Mouse (Mus musculus) layer of hippocampus, adult 18-20 months (tissue): ENCODE measurements around the gene Nfasc. TPM values are rescaled to one million over a fixed set of nuclear protein-coding genes. Genes with fewer than 3 reads are reported as not detected.

ENCODE experiments used
- DNase-seq, 2 experiments: peaks; one replicate each; pipeline ENCODE4 v3.0.0; 2022; ENCODE audit warnings: low spot score in 2 of 2
- total RNA-seq, 2 experiments: library from RNA; stranded (reverse); gene quantifications; 2 replicates each; pipeline ENCODE4 v1.2.3; 2021

The Nfasc gene
- total RNA-seq, 2 experiments from 2014 or later = 139 to 143 TPM

- no peak for DNase-seq
These were observed 88.4 kb downstream of the Nfasc start for GRCm38 (mm10) chr1:132653161-132653560.

- no peak for DNase-seq
These were observed 90.9 kb downstream of the Nfasc start for GRCm38 (mm10) chr1:132650680-132651079.

DNA sequence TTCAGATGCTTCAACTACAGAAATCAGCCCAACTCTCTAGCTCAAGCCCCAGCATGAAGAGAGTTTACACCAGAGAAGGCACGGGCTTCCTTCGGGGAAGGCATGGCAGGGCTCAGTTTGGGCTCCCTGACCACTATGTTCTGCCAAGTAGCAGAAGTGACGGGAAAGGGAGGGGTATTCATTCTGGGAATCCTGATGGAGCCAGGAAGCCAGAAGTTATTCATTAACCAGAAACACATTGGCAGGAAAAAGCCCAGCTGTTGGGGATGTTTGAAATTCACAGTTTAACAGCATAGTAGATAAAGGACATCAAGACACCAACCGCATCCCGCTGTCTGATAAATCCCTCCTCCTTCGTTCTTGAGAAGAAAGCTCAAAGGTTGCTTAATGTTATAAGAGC is 93.6 kb downstream of the Nfasc start:
- DNase-seq = no peak

DNA sequence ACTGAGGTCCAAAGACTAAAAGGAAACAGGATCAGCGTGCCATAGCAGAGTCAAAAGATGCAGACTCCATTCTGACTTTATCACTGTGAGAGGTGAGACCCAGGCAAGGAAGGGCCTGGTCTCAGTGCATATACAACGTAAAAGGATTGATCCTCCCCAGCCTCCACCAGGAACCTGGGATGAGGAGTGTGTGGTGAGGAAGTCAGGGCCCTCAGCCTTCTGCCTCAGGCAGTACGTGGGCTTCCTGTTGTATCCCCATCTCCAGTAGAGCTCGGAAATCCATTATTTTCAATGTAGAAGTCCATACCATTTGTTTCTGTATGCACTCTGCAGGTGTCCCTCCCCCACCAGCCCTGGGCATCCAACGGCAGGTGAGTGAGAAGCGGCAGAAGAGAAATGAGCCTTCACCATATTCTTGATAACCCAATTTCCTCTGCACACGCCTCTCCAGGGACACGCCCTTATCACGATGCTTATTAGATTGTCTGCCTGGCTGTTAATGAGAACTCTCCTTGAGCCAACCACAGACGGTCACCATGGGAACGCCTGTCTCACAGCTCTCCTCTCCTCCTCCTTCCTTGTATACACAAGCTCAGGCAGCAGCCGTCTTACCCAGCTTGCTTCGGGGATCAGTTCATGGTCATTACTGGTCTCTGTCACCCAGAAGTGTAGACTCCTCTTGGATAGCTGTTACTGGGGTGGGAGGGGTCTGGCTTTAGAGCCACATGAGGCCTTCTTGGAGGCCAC is 100.4 kb downstream of the Nfasc start:
- peak in 1 of 2 experiments; percentile 57 for DNase-seq

- DNase-seq = peak in 1 of 2 experiments; percentile 66
These were observed 101.3 kb downstream of the Nfasc start for GRCm38 (mm10) chr1:132640256-132640655.

- no peak for DNase-seq
These were observed 104.3 kb downstream of the Nfasc start for GRCm38 (mm10) chr1:132637346-132637745.

- peak in 1 of 2 experiments; percentile 52 for DNase-seq
These were observed 111.8 kb downstream of the Nfasc start for GRCm38 (mm10) chr1:132629611-132630370.

DNA sequence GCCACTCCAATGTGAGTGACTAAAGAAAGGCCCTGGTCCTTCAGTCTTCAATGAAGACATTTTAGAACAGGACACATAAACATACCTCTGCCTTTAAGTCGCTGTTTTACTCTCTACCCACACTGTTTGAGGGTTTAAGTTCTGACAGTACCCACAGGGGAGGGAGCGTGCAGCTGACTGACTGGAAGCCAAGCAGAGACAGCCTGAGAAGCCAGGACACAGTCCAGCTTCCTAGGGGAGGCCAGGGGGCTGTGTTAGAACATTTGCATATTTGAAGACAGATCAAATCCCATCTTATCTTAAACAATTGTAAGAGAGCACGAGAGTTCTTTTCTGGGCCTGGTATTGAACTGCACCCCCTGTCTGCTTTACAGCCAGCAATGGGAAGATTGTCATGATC is 113.0 kb downstream of the Nfasc start:
- DNase-seq = no peak

- DNase-seq = no peak
These were observed 113.4 kb downstream of the Nfasc start for GRCm38 (mm10) chr1:132628183-132628582.

- no peak for DNase-seq
These were observed 115.4 kb downstream of the Nfasc start for GRCm38 (mm10) chr1:132626125-132626756.

DNA sequence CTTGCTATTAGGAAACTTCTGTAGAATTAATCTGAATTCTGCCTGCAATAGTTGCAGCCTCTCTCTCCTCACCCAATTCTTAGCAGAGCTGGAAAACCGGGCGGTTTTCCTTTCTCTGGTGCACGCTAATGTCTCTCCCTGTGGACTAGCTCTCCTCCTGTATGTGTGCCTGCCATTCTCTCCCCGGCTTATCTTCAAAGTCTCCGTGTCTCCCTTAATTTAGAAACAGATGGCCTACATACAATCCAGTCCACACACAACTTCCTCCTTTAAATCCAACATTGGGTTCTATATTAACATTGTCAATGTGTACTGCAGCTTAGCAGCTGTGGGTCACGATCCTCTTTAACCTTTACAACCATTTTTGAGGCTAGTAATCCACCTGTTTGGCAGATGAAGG is 116.6 kb downstream of the Nfasc start:
- no peak for DNase-seq

DNA sequence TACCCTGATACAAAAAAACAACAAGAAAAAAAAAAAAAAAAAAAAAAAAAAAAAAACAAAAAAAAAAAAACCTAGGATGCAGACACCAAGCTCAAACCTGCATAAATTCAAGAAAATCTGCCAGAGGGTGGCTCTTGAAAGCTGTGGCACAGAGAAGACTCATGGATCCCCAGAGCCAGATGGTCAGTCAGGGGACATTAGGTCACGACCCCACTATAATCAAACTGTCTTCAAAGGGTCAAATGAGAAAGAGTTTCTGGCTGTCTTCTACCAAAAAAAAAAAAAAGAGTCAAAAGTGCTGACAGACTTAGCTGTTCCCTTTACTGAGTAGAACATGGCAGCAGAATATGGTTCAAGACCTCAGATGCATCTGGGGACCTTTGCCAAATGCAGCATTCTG is 117.1 kb downstream of the Nfasc start:
- no peak for DNase-seq

DNA sequence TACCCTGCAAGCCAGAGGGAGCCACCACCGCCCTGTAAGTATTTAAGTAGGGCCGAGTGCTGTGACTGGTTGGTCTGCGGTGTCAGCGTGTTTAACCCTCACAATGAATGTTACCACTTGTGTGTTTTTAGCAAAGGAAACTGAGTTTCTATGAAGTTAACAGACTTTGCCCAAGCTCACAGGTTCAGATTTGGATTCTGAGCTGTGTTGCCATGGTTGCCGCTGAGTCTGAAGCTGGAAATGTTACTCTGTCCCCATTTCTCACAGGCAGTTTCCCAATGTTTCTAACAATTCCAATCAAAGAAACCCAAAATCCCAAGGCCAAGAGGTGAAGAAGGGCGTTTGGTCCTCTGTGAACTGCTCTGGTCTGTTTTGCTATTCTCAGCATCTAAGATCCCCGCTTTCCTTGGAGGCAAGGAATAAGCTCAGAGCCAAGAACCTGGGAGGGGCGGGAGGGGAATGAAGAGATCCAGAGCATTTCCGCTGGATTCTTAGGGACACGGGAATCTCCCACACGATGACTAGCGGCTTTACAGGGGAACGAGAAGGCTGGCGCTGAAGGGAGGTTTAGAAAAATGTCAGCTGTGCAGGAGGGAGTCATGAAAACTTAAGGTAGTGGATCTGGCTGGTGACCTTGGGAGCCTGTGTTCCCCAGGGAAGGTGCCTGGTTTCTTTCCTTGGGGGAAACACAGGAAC is 117.8 kb downstream of the Nfasc start:
- DNase-seq = no peak

DNA sequence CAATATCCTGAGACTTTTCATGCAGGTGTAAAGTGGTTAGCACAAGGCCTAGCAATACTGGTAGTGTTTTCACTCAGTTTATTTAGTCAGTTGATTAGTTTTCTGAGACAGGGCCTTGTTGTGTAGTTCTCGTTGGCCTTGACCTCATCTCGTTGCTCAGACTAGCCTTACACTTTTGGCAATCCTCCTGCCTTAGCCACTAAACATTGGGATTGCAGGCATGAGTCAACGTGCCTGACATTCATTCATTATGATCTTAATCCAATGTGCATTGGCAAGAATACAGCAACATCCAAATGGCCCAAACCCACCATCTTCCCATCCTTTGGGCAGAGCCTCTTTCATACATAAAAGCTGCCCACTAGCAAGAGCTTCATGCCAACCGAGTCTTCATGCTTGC is 129.5 kb downstream of the Nfasc start:
- DNase-seq = no peak

DNA sequence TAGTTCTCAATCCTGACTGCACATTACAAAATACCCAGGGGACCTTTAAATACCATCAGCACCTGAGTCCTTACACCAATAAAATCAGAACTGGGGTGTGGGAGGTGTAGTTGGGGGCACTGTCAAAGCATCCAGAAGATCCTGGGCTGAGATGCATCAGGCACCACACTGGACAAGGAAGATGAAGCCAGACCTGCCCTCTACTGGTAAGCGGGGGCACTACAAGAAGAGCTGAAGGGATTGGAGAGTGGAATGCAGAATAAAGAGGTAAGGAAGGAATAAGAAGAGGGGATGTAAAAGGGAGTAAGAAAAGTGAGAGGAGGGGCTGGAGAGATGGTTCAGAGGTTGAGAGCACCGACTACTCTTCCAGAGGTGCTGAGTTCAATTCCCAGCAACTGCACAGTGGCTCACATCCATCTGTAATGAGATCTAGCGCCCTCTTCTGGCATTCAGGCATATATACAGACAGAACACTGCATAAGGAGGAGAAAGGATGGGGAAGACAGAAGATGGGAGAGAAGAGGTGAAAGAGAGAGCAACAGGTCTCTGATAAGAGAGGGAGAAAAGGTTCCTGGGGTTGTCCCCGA is 132.5 kb downstream of the Nfasc start:
- peak; percentile 47 to 80 for DNase-seq

- DNase-seq = no peak
These were observed 139.4 kb downstream of the Nfasc start for GRCm38 (mm10) chr1:132602161-132602560.

DNA sequence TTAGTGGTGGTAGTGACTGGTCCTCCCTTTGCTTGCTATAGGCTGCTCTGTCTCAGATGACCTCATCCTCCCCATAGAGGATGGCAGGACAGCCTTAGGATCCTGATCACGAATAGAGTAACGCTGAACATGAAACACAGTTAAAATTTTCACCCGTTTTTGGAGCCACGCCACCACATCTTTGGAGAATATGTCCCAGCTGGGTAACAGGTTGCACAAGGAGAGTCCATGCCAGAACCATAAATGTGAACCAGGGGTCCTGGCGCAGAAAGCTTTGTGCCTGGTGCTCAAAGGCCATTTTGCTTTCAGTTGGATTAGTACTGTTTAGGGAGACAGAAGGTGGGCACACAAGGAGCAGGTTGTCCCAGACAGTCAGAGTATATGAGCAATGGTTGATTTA is 143.6 kb downstream of the Nfasc start:
- peak in 1 of 2 experiments; percentile 44 for DNase-seq

DNA sequence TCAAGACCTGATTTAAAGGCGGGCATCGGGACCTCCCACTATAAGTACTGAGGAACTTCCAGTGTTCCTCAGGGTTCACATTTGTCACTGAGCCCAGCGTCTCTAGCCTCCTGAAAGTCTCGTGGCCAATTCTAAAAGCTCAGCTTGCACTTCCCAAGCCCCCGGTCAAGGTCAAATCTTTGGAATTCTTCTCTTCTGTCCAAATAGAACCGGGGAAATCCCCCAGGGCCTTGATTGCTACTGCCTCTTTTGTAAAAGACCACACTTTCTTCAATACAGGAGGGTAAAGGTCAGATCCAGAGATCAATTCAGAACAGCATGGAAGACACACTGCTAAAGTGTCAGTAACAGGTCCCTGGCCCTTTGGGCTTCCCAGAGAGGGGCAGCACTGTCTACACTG is 145.9 kb downstream of the Nfasc start:
- DNase-seq = no peak

DNA sequence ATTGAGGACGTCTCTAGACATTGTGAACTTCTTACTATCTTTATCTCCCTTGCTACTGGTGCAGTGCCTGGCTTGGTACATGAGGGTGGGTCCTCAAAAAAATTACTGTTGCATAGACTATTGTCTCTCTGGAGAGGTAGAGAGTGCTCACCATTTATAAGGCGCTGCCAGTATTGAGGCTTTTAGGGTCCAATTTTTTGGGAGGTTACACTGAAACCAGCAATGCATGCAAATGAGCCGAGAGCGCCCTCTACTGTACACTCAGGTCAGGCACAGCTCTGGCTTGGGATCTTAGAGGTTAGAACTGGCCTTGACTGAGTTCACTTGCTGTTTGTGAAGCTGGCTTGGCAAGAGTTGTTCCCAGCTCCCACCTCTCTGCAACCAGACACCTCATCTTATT is 147.0 kb downstream of the Nfasc start:
- DNase-seq = peak; percentile 48 to 86

DNA sequence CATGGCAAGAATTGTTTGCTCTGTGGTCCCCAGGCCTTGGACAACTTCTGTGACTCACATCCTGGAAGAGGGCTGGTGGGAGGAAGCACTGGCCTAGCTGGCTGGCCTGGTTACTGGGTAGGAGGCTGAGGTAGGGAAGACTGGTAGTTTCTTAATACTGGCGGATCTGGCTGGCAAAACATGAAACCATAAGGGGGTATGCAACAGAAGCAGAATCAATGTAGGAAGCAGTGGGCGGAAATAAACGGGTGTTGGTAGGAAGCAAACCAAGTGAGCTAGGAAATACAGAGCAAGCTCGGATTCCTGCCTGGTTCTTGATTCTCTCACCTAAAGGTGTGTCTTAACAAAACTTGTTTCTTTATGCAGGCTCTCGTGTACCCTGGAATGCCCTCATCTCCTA is 149.5 kb downstream of the Nfasc start:
- peak in 1 of 2 experiments; percentile 77 for DNase-seq

DNA sequence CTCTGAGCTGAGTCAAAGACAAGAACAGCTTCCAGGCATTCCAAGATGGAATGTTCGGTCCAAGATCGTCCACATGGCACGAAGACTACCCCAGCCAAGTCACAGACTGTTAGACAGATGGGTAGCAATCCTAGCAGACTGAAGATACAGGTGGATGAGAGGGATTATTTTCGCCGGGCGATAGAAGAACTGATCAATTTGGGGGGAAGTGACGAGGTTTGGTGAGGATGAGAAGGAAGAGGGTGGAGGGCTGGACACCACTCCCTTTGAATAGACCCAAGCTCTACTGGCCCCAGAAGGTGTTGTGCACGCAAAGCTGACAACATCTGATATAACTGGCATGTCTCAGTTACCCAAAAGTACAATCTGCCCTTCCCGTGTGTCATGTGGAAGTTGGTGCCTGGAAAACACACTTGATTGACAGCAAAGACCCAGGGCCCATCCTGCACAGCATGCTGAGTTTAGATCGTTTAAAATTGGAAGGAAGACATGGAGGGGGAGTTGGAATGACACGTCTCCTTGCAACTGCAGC is 150.1 kb downstream of the Nfasc start:
- DNase-seq = peak; percentile 48 to 76
